Mouse (Mus musculus): ENCODE results near the gene Plcxd1. TPM values are rescaled to one million over a fixed set of nuclear protein-coding genes. Genes with fewer than 3 reads are reported as not detected.

Gene Plcxd1
- polyA plus RNA-seq, 1 experiment from 2014 or later: 12.8 TPM

- Histone ChIP-seq H3K4me3 (ENCODE audit: low read depth, low read length) (no peak overlapping the region), H3K4me2 (replicated peaks; ENCODE audit: low read depth) (no peak overlapping the region), H3K9ac (ENCODE audit: low read length) (no peak overlapping the region), H3K27ac (replicated peaks) (no peak overlapping the region), H3K4me1 (replicated peaks; ENCODE audit: control insufficient read depth, insufficient read depth) (no peaks in the 10 kb centered on the region), H3K27me3 (ENCODE audit: control insufficient read depth, insufficient read depth, low read length) (no peaks in the 10 kb centered on the region), H3K36me3 (ENCODE audit: control insufficient read depth, insufficient read depth, low read length) (peaks cover 7% of the 10 kb centered on the region), H3K9me3 (ENCODE audit: control insufficient read depth, low read length) (no peaks in the 10 kb centered on the region)
- no peak for ATAC-seq (ENCODE audit: low FRiP score, low TSS enrichment)
- no peak for DNase-seq (ENCODE audit: low spot score)
- 84% methylated on average over 5 of the region's 5 CpGs for WGBS
- TF ChIP-seq EP300 (optimal IDR thresholded peaks at IDR 0.05) (no peak), CTCF (IDR thresholded peaks at IDR 0.05; ENCODE audit: low read depth) (peak; percentile 68)
Observed at GRCm38 (mm10) chr5:110143007-110143406, 43.2 kb downstream of the Plcxd1 start.

Other genes starting within 250 kb of the Plcxd1 start
- 0.76 and 0.93 TPM in 2 replicates for gene Gm15446, start 176.6 kb upstream of the Plcxd1 start, polyA plus RNA-seq (2015; fragmentation: Nextera tagmentation; extraction: Ambion mirVana)
- gene Zfp932, start 103.4 kb upstream of the Plcxd1 start, polyA plus RNA-seq (2015; fragmentation: Nextera tagmentation; extraction: Ambion mirVana): 20.1 and 20.3 TPM in 2 replicates
- 1.6 and 1.7 TPM in 2 replicates for gene Gm17655, start 27.5 kb upstream of the Plcxd1 start, polyA plus RNA-seq (2015; fragmentation: Nextera tagmentation; extraction: Ambion mirVana)
- 0.41 and 0.45 TPM in 2 replicates for gene Gm35315, start 5.5 kb upstream of the Plcxd1 start, polyA plus RNA-seq (2015; fragmentation: Nextera tagmentation; extraction: Ambion mirVana)
- 17.0 and 20.2 TPM in 2 replicates for gene Gtpbp6, start 8.2 kb downstream of the Plcxd1 start, polyA plus RNA-seq (2015; fragmentation: Nextera tagmentation; extraction: Ambion mirVana)
- gene Zfp605, start 10.1 kb downstream of the Plcxd1 start, polyA plus RNA-seq (2015; fragmentation: Nextera tagmentation; extraction: Ambion mirVana): 1.6 and 2.0 TPM in 2 replicates
- 24.2 and 25.2 TPM in 2 replicates for gene Chfr, start 35.9 kb downstream of the Plcxd1 start, polyA plus RNA-seq (2015; fragmentation: Nextera tagmentation; extraction: Ambion mirVana)
- 6.4 and 8.3 TPM in 2 replicates for gene Golga3, start 76.7 kb downstream of the Plcxd1 start, polyA plus RNA-seq (2015; fragmentation: Nextera tagmentation; extraction: Ambion mirVana)
- 11.2 and 11.7 TPM in 2 replicates for gene Ankle2, start 131.0 kb downstream of the Plcxd1 start, polyA plus RNA-seq (2015; fragmentation: Nextera tagmentation; extraction: Ambion mirVana)
- 31.4 and 31.8 TPM in 2 replicates for gene Pgam5, start 169.9 kb downstream of the Plcxd1 start, polyA plus RNA-seq (2015; fragmentation: Nextera tagmentation; extraction: Ambion mirVana)
- 3.8 and 6.1 TPM in 2 replicates for gene Pxmp2, start 186.2 kb downstream of the Plcxd1 start, polyA plus RNA-seq (2015; fragmentation: Nextera tagmentation; extraction: Ambion mirVana)
- gene Pole, start 186.3 kb downstream of the Plcxd1 start, polyA plus RNA-seq (2015; fragmentation: Nextera tagmentation; extraction: Ambion mirVana): 4.1 and 4.7 TPM in 2 replicates
- gene P2rx2, start 243.2 kb downstream of the Plcxd1 start, polyA plus RNA-seq (2015; fragmentation: Nextera tagmentation; extraction: Ambion mirVana): 0.36 and 0.42 TPM in 2 replicates
- gene Lrcol1, start 244.8 kb downstream of the Plcxd1 start, polyA plus RNA-seq (2015; fragmentation: Nextera tagmentation; extraction: Ambion mirVana): not detected in 2 replicates